Mouse (Mus musculus): ENCODE results near the gene Ankrd6.
A peak's percentile ranks its signal among the peaks of the same experiment; 100 is the strongest.
"Not testable (repeated sequence)": the region's sequence is repeated elsewhere in the genome, so short reads cannot be mapped to it uniquely, and the experiment has no call there.

Ankrd6 gene

DNA sequence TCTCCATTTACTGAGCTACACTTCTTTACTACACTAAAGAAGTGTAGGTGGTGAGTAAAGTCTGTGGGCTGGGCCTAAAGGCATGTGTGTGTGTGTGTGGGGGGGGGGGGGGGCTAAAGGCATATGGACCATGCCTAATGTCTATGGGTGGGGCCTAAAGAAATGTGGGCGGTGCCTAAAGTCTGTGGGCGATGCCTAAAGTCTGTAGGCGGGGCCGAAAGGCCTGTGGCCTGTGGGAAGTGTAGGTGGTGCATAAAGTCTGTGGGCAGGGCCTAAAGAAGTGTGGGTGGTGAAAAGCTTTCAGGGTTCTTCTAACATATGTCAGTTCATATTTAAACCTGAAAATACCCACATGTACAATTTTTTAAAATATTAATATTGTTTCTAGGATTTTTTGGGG lies 26.7 kb upstream of the Ankrd6 start:
- Histone ChIP-seq H3K9me3 (ENCODE audit: low read length) (peaks cover 31% of the 10 kb centered on the region), H3K4me3 (replicated peaks; ENCODE audit: low read length) (no peak overlapping the region), H3K27me3 (ENCODE audit: insufficient read depth, low read length) (peaks cover 7% of the 10 kb centered on the region), H3K4me1 (replicated peaks; ENCODE audit: low read depth, low read length) (peaks cover 32% of the 10 kb centered on the region), H3K36me3 (ENCODE audit: insufficient read depth, low read length) (no peaks in the 10 kb centered on the region)
- TF ChIP-seq NANOG (IDR thresholded peaks at IDR 0.05; ENCODE audit: borderline replicate concordance, low read length), result no peak
- no peak for TF ChIP-seq CTCF (conservative IDR thresholded peaks at IDR 0.05; ENCODE audit: low read length)
- no peak for TF ChIP-seq POU5F1 (IDR thresholded peaks at IDR 0.05; ENCODE audit: borderline replicate concordance, low read length)

GRCm38 (mm10) chr4:32964619-32965018 lies 14.0 kb upstream of the Ankrd6 start:
- H3K9me3 ChIP-seq (ENCODE audit: low read length), result peaks cover 15% of the 10 kb centered on the region
- not testable (repeated sequence) for H3K4me1 ChIP-seq (replicated peaks; ENCODE audit: low read depth, low read length); H3K36me3 ChIP-seq (ENCODE audit: insufficient read depth, low read length); H3K27me3 ChIP-seq (ENCODE audit: insufficient read depth, low read length)
- H3K4me3 ChIP-seq (replicated peaks; ENCODE audit: low read length), result peak overlapping the region; percentile 51

- Histone ChIP-seq H3K27me3 (ENCODE audit: insufficient read depth, low read length) (peaks cover 4% of the 10 kb centered on the region; the same call in 1 of the 2 replicates), H3K4me1 (replicated peaks; ENCODE audit: low read depth, low read length) (peaks cover 12% of the 10 kb centered on the region), H3K4me3 (replicated peaks; ENCODE audit: low read length) (no peak overlapping the region), H3K36me3 (ENCODE audit: insufficient read depth, low read length) (no peaks in the 10 kb centered on the region), H3K9me3 (ENCODE audit: low read length) (0 out of 2 replicates have a peak, but pooled peaks cover 5% of the 10 kb centered on the region)
- no peak for TF ChIP-seq CTCF (conservative IDR thresholded peaks at IDR 0.05; ENCODE audit: low read length)
- TF ChIP-seq NANOG (IDR thresholded peaks at IDR 0.05; ENCODE audit: borderline replicate concordance, low read length), result no peak
These were observed 10.8 kb upstream of the Ankrd6 start for GRCm38 (mm10) chr4:32961394-32961793.

GRCm38 (mm10) chr4:32956423-32956822 lies 5.8 kb upstream of the Ankrd6 start:
- no peak overlapping the region for H3K4me3 ChIP-seq (replicated peaks; ENCODE audit: low read length)
- no peaks in the 10 kb centered on the region for H3K36me3 ChIP-seq (ENCODE audit: insufficient read depth, low read length)
- no peak for TF ChIP-seq POU5F1 (IDR thresholded peaks at IDR 0.05; ENCODE audit: borderline replicate concordance, low read length)
- TF ChIP-seq CTCF (conservative IDR thresholded peaks at IDR 0.05; ENCODE audit: low read length), result no peak
- peak; percentile 52; the same call in 1 of the 2 replicates for TF ChIP-seq NANOG (IDR thresholded peaks at IDR 0.05; ENCODE audit: borderline replicate concordance, low read length)
- H3K27me3 ChIP-seq (ENCODE audit: insufficient read depth, low read length), result peaks cover 9% of the 10 kb centered on the region
- no peaks in the 10 kb centered on the region for H3K9me3 ChIP-seq (ENCODE audit: low read length)
- H3K4me1 ChIP-seq (replicated peaks; ENCODE audit: low read depth, low read length), result peaks cover 47% of the 10 kb centered on the region

DNA sequence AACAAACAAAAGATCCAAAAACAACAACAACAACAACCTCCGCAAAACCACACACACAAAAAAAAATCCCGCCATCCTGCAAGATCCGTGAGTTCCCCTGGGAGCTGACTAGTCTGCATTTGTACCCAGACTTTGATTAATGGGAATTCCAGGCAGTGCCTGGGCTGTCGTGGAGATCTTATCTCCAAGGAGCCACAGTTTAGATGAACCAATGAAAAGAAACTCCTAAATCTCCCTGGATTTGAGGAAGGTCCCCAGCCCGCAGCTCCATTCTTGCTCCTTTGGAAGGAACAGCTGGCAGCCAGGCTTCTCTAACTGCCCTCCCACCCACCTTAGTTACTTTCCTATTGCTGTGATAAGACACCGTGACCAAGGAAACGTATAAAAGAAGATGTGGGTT lies 2.0 kb upstream of the Ankrd6 start:
- Histone ChIP-seq H3K36me3 (ENCODE audit: insufficient read depth, low read length) (no peaks in the 10 kb centered on the region), H3K27me3 (ENCODE audit: insufficient read depth, low read length) (peaks cover 19% of the 10 kb centered on the region), H3K4me3 (replicated peaks; ENCODE audit: low read length) (no peak overlapping the region), H3K9me3 (ENCODE audit: low read length) (no peaks in the 10 kb centered on the region), H3K4me1 (replicated peaks; ENCODE audit: low read depth, low read length) (peaks cover 79% of the 10 kb centered on the region)
- TF ChIP-seq POU5F1 (IDR thresholded peaks at IDR 0.05; ENCODE audit: borderline replicate concordance, low read length), result no peak
- TF ChIP-seq NANOG (IDR thresholded peaks at IDR 0.05; ENCODE audit: borderline replicate concordance, low read length), result no peak

DNA sequence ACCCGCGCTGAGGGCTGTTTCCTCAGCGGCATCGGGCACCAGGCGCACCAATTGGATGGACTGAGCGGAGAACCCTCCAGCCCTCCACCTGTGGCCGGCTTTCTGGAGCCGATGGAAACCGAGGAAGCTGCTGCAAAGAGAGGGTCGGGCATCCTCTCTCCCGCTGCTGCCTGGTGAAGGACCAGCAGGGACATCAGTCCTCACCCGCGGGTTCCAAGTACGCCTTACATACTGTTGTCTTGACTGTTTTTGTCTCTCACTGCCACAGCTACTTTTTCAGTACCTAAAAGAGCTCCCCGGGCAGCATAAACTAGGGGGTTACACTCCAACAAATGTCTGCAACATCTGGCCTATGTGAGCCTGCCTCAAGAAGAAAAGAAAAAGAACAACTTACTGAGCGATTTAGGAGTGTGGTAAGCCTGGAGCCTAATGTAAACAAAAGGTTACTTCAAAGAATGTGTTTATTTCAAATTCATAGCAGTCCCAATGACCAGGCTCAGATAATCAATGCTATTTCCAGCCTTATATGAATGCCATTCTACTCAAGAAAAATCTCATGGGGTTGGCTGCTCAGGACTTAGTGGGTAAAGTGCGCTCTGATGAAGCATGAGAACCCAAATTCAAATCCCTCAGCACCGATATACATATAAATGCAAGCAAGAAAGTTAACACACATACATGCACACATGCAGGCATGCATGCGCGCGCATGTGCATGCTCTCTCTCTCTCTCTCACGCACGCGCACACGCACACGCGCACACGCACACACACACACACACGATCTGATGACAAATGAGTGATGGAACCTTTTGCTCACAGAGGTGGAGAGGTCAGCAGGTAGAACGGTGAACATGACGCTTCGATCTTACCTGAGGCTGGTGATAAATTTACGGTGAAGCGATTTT lies 647 bp upstream of the Ankrd6 start:
- no peak for TF ChIP-seq NANOG (IDR thresholded peaks at IDR 0.05; ENCODE audit: borderline replicate concordance, low read length)
- no peak; the same call in 1 of the 2 replicates for TF ChIP-seq CTCF (conservative IDR thresholded peaks at IDR 0.05; ENCODE audit: low read length)
- no peak for TF ChIP-seq POU5F1 (IDR thresholded peaks at IDR 0.05; ENCODE audit: borderline replicate concordance, low read length)
- Histone ChIP-seq H3K36me3 (ENCODE audit: insufficient read depth, low read length) (no peaks in the 10 kb centered on the region), H3K9me3 (ENCODE audit: low read length) (no peaks in the 10 kb centered on the region), H3K4me3 (replicated peaks; ENCODE audit: low read length) (peak overlapping the region; percentile 92), H3K4me1 (replicated peaks; ENCODE audit: low read depth, low read length) (peaks cover 70% of the 10 kb centered on the region), H3K27me3 (ENCODE audit: insufficient read depth, low read length) (peaks cover 19% of the 10 kb centered on the region)

DNA sequence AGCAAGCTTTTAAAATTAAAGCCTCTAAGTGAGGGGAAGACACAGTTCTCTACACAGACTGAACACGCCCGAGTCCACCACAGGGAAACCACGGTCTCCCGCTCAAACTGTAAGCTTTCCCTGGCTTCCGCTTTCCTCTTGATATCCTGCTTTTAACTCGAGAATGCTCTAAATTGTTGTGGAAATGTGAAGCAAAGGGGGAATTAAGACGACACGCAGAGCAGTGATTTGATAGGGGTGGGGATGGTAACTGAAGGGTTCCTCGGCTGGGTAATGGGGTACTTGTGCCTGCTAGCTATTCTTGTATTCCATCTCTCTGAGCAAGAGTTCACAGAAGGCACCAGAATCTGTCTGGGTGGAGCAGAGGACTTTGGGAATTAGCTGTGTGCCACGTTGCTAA lies 1.9 kb downstream of the Ankrd6 start:
- Histone ChIP-seq H3K9me3 (ENCODE audit: low read length) (no peaks in the 10 kb centered on the region), H3K36me3 (ENCODE audit: insufficient read depth, low read length) (no peaks in the 10 kb centered on the region), H3K4me3 (replicated peaks; ENCODE audit: low read length) (peak overlapping the region; percentile 45; the same call in 1 of the 2 replicates), H3K27me3 (ENCODE audit: insufficient read depth, low read length) (peaks cover 17% of the 10 kb centered on the region), H3K4me1 (replicated peaks; ENCODE audit: low read depth, low read length) (peaks cover 66% of the 10 kb centered on the region)
- TF ChIP-seq POU5F1 (IDR thresholded peaks at IDR 0.05; ENCODE audit: borderline replicate concordance, low read length) (no peak), NANOG (IDR thresholded peaks at IDR 0.05; ENCODE audit: borderline replicate concordance, low read length) (peak; percentile 42; the same call in 1 of the 2 replicates)

DNA sequence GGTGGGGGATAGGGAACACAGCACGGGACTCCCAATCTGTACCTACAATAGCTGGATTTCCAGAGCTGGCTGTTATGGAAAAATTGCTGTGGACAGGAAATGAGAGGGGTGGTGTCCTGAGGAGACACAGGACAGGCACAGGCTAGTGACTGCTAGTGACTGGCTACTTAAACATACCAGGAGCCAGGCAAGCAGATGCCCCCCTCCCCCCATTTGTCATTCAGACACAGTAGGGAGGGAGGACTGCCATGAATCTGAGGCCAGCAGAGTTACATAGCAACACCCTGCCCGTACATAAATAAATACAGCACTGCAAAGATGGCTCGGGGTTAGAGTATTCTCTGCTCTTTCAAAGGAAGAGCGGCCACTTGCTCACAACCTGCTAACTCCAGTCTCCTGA lies 3.0 kb downstream of the Ankrd6 start:
- H3K27me3 ChIP-seq (ENCODE audit: insufficient read depth, low read length), result peaks cover 14% of the 10 kb centered on the region
- peaks cover 61% of the 10 kb centered on the region for H3K4me1 ChIP-seq (replicated peaks; ENCODE audit: low read depth, low read length)
- TF ChIP-seq POU5F1 (IDR thresholded peaks at IDR 0.05; ENCODE audit: borderline replicate concordance, low read length) (no peak), NANOG (IDR thresholded peaks at IDR 0.05; ENCODE audit: borderline replicate concordance, low read length) (no peak), CTCF (conservative IDR thresholded peaks at IDR 0.05; ENCODE audit: low read length) (no peak)
- 0 out of 2 replicates have a peak overlapping the region, but pooled peaks have one; percentile 26 for H3K4me3 ChIP-seq (replicated peaks; ENCODE audit: low read length)
- no peaks in the 10 kb centered on the region for H3K9me3 ChIP-seq (ENCODE audit: low read length)
- H3K36me3 ChIP-seq (ENCODE audit: insufficient read depth, low read length), result no peaks in the 10 kb centered on the region

DNA sequence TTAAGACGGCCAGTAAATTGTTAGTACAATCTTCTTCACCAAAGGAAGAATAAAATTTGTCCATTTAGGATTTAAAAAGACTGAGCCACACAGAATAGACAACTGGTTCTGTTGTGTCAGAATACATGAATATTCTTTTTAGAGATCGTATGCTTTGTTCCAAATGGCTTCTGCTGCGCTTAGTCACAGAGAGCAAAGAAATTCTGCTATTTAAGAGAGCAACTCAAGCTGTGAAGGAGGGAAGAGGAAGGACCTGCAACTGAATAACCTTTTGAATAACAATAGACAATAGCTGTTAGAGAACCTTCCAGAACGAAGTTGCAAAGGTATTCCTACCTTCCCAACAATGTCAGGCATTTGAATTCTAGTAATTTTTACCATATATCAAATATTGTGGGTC lies 9.7 kb downstream of the Ankrd6 start:
- Histone ChIP-seq H3K4me1 (replicated peaks; ENCODE audit: low read depth, low read length) (peaks cover 63% of the 10 kb centered on the region), H3K36me3 (ENCODE audit: insufficient read depth, low read length) (no peaks in the 10 kb centered on the region), H3K4me3 (replicated peaks; ENCODE audit: low read length) (no peak overlapping the region), H3K27me3 (ENCODE audit: insufficient read depth, low read length) (no peaks in the 10 kb centered on the region), H3K9me3 (ENCODE audit: low read length) (no peaks in the 10 kb centered on the region)
- TF ChIP-seq CTCF (conservative IDR thresholded peaks at IDR 0.05; ENCODE audit: low read length), result no peak
- TF ChIP-seq POU5F1 (IDR thresholded peaks at IDR 0.05; ENCODE audit: borderline replicate concordance, low read length), result peak; percentile 65; the same call in 1 of the 2 replicates
- TF ChIP-seq NANOG (IDR thresholded peaks at IDR 0.05; ENCODE audit: borderline replicate concordance, low read length), result no peak

Measured in E14TG2a.4 (cell line).